Mouse (Mus musculus): ENCODE measurements around the gene N4bp3. TPM values are rescaled to one million over a fixed set of nuclear protein-coding genes. Genes with fewer than 3 reads are reported as not detected.
A peak's percentile ranks its signal among the peaks of the same experiment; 100 is the strongest.
"Not testable (repeated sequence)": the region's sequence is repeated elsewhere in the genome, so short reads cannot be mapped to it uniquely, and the experiment has no call there.

The N4bp3 gene
- total RNA-seq, 1 experiment: 23.7 TPM

DNA sequence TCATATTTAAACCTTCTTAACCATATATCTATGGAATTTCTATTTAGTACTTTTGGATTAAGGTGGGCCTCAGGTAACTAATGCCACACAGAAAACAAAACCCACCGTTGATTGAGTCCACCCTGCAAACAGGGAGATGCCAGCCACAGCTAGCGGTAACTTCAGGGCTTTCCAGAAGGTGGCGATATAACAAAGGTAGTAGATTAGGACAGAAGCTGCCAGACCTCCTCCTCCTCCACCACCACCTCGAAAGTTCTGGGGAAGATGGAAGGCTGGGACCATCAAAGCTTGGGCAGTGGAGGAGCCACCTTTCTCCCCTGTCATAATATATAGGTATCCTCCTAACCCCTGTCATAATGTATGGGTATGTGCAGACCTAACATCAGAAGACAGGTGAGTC is 32.9 kb downstream of the N4bp3 start:
- H3K9ac ChIP-seq (ENCODE audit: insufficient read depth, low read depth, low read length, poor library complexity, severe bottlenecking): no peak overlapping the region
- no peak overlapping the region for H3K4me3 ChIP-seq (ENCODE audit: insufficient read depth in 1 of 2, low read depth in 1 of 2, low read length in 2 of 2, poor library complexity in 1 of 2, severe bottlenecking in 1 of 2)
- H3K27ac ChIP-seq (ENCODE audit: insufficient read depth, low read depth, low read length, poor library complexity, severe bottlenecking): no peak overlapping the region
- H3K9me3 ChIP-seq (ENCODE audit: control insufficient read depth, insufficient read depth, low read depth, low read length): no peaks in the 10 kb centered on the region
- no peak for TF ChIP-seq HCFC1 (IDR thresholded peaks at IDR 0.05; ENCODE audit: borderline replicate concordance, insufficient read depth, low read length)
- TF ChIP-seq ZC3H11A (IDR thresholded peaks at IDR 0.05; ENCODE audit: borderline replicate concordance, low read depth, low read length): peak; percentile 72; the same call in 1 of the 2 replicates
- TF ChIP-seq MAFK (IDR thresholded peaks at IDR 0.05; ENCODE audit: insufficient read depth, low read depth, low read length): no peak
- no peak for TF ChIP-seq ZNF384 (IDR thresholded peaks at IDR 0.05; ENCODE audit: low read depth, low read length)
- TF ChIP-seq CHD2 (IDR thresholded peaks at IDR 0.05; ENCODE audit: low read depth, low read length): no peak
- H3K36me3 ChIP-seq (ENCODE audit: control insufficient read depth, insufficient read depth, low read length, poor library complexity, severe bottlenecking): peaks cover 15% of the 10 kb centered on the region
- peaks cover 2 to 13% of the 10 kb centered on the region in 2 experiments; a peak in 2 of 4 replicates for H3K4me1 ChIP-seq (ENCODE audit: control insufficient read depth in 2 of 2, insufficient read depth in 2 of 2, low read length in 2 of 2, poor library complexity in 1 of 2)
- in situ Hi-C loops (cut with MboI; ENCODE audit: low sequenced_read_pairs in 2 of 2, unreplicated experiment in 2 of 2): loop anchor here (5.0 to 10.0 kb wide), 2 partner anchors 65 to 67 kb away; partner anchors contain the start of gene 0610009B22Rik (in 1 of the 2)
- peak; percentile 76 for DNase-seq (ENCODE audit: low read depth, low spot score)

DNA sequence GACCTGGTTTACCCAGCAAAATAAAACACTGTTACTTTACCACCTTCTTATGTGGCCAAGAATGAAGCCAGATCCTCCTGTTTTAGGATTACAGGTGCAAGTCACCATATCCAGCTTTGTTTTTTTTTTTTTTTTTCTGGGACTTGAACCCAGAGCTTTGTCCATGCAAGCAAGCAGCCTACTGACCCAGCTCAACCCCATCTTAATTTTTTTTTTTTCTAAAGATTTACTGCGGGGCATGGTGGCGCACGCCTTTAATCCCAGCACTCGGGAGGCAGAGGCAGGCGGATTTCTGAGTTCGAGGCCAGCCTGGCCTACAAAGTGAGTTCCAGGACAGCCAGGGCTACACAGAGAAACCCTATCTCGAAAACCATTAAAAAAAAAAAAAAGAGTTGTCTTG is 34.5 kb downstream of the N4bp3 start:
- peak overlapping the region in 1 of 2 experiments; percentile 73; a peak in 2 of 4 replicates for H3K4me3 ChIP-seq (ENCODE audit: insufficient read depth in 1 of 2, low read depth in 1 of 2, low read length in 2 of 2, poor library complexity in 1 of 2, severe bottlenecking in 1 of 2)
- not testable (repeated sequence) for H3K9me3 ChIP-seq (ENCODE audit: control insufficient read depth, insufficient read depth, low read depth, low read length); H3K36me3 ChIP-seq (ENCODE audit: control insufficient read depth, insufficient read depth, low read length, poor library complexity, severe bottlenecking); H3K9ac ChIP-seq (ENCODE audit: insufficient read depth, low read depth, low read length, poor library complexity, severe bottlenecking); DNase-seq (ENCODE audit: low read depth, low spot score); H3K4me1 ChIP-seq (ENCODE audit: control insufficient read depth in 2 of 2, insufficient read depth in 2 of 2, low read length in 2 of 2, poor library complexity in 1 of 2)
- in situ Hi-C loops (cut with MboI; ENCODE audit: low sequenced_read_pairs in 2 of 2, unreplicated experiment in 2 of 2): loop anchor here (5.0 to 10.0 kb wide), 2 partner anchors 66 to 69 kb away; partner anchors contain the start of gene 0610009B22Rik (in 1 of the 2)
- peak overlapping the region; percentile 63; the same call in 1 of the 2 replicates for H3K27ac ChIP-seq (ENCODE audit: insufficient read depth, low read depth, low read length, poor library complexity, severe bottlenecking)
- 0 out of 2 replicates have a peak, but pooled peaks have one; percentile 14 for TF ChIP-seq ZNF384 (IDR thresholded peaks at IDR 0.05; ENCODE audit: low read depth, low read length)

DNA sequence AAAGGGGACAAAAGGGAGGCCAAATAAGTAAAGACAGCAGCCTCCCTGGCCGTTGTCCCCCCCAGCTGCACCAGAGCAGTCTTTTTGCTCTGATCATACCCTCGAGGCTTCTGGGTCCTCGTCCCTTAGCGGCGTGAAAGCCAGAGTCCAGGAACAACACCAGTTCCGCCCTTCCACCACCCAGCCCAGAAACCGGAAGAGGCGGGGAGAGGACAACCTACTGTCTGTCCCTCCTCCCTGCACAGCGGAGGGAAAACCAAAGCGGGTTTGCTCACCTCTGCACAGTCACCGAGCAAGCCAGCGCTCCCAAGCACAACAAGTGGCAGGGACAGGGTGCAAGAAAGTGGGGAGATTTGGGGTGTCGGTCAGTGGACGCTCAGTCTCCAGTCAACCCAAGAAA is 35.0 kb downstream of the N4bp3 start:
- Histone ChIP-seq H3K36me3 (ENCODE audit: control insufficient read depth, insufficient read depth, low read length, poor library complexity, severe bottlenecking) (no peaks in the 10 kb centered on the region), H3K9me3 (ENCODE audit: control insufficient read depth, insufficient read depth, low read depth, low read length) (no peaks in the 10 kb centered on the region), H3K4me1 (ENCODE audit: control insufficient read depth in 2 of 2, insufficient read depth in 2 of 2, low read length in 2 of 2, poor library complexity in 1 of 2) (peaks cover 2 to 7% of the 10 kb centered on the region in 2 experiments; a peak in 2 of 4 replicates), H3K27ac (ENCODE audit: insufficient read depth, low read depth, low read length, poor library complexity, severe bottlenecking) (peak overlapping the region; percentile 69), H3K9ac (ENCODE audit: insufficient read depth, low read depth, low read length, poor library complexity, severe bottlenecking) (peak overlapping the region; percentile 80; the same call in 1 of the 2 replicates), H3K4me3 (ENCODE audit: insufficient read depth in 1 of 2, low read depth in 1 of 2, low read length in 2 of 2, poor library complexity in 1 of 2, severe bottlenecking in 1 of 2) (peak overlapping the region; percentile 54 to 73)
- TF ChIP-seq ZC3H11A (IDR thresholded peaks at IDR 0.05; ENCODE audit: borderline replicate concordance, low read depth, low read length): no peak
- TF ChIP-seq CHD2 (IDR thresholded peaks at IDR 0.05; ENCODE audit: low read depth, low read length): no peak
- in situ Hi-C loops (cut with MboI; ENCODE audit: low sequenced_read_pairs in 2 of 2, unreplicated experiment in 2 of 2): loop anchor here (5.0 to 10.0 kb wide), 2 partner anchors 67 to 69 kb away; partner anchors contain the start of gene 0610009B22Rik (in 1 of the 2)
- peak; percentile 71 for DNase-seq (ENCODE audit: low read depth, low spot score)

DNA sequence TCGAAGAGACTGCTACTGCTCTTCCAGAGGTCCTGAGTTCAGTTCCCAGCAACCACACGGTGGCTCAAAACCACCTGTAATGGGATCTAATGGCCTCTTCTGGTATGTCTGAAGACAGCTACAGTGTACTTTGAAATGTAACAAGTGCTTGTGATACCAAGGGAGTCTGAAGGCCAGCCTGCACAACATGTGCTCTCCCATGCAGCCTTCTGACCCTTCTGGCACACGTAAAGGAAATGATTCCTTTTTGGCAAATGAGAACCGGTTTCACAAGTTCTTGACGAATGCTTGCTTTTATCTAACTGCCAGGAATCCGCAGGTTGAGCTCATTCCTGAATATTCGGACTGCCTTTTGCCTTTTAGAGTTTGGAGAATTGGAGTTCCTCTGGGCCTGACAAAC is 35.5 kb downstream of the N4bp3 start:
- peak overlapping the region; percentile 69; the same call in 1 of the 2 replicates for H3K27ac ChIP-seq (ENCODE audit: insufficient read depth, low read depth, low read length, poor library complexity, severe bottlenecking)
- no peaks in the 10 kb centered on the region for H3K9me3 ChIP-seq (ENCODE audit: control insufficient read depth, insufficient read depth, low read depth, low read length)
- H3K9ac ChIP-seq (ENCODE audit: insufficient read depth, low read depth, low read length, poor library complexity, severe bottlenecking): peak overlapping the region; percentile 41; the same call in 1 of the 2 replicates
- peak overlapping the region; percentile 37 to 73 for H3K4me3 ChIP-seq (ENCODE audit: insufficient read depth in 1 of 2, low read depth in 1 of 2, low read length in 2 of 2, poor library complexity in 1 of 2, severe bottlenecking in 1 of 2)
- H3K36me3 ChIP-seq (ENCODE audit: control insufficient read depth, insufficient read depth, low read length, poor library complexity, severe bottlenecking): no peaks in the 10 kb centered on the region
- no peak for TF ChIP-seq ZNF384 (IDR thresholded peaks at IDR 0.05; ENCODE audit: low read depth, low read length)
- TF ChIP-seq HCFC1 (IDR thresholded peaks at IDR 0.05; ENCODE audit: borderline replicate concordance, insufficient read depth, low read length): no peak
- no peak for TF ChIP-seq CHD2 (IDR thresholded peaks at IDR 0.05; ENCODE audit: low read depth, low read length)
- TF ChIP-seq MAFK (IDR thresholded peaks at IDR 0.05; ENCODE audit: insufficient read depth, low read depth, low read length): no peak
- no peak for TF ChIP-seq ZC3H11A (IDR thresholded peaks at IDR 0.05; ENCODE audit: borderline replicate concordance, low read depth, low read length)
- in situ Hi-C loops (cut with MboI; ENCODE audit: low sequenced_read_pairs in 2 of 2, unreplicated experiment in 2 of 2): loop anchor here (5.0 to 10.0 kb wide), 2 partner anchors 67 to 70 kb away; partner anchors contain the start of gene 0610009B22Rik (in 1 of the 2)
- DNase-seq (ENCODE audit: low read depth, low spot score): no peak
- H3K4me1 ChIP-seq (ENCODE audit: control insufficient read depth in 2 of 2, insufficient read depth in 2 of 2, low read length in 2 of 2, poor library complexity in 1 of 2): peaks cover 2 to 7% of the 10 kb centered on the region in 2 experiments; a peak in 2 of 4 replicates

Measured in ES-E14 (cell line).